Mouse (Mus musculus) monocyte, adult 2 months (primary cell): Measurements from ENCODE around the gene Hnrnpdl.

ENCODE experiments used
- DNase-seq, 2 experiments: peaks; one replicate each; pipeline ENCODE4 v3.0.0; 2022; ENCODE audit warnings: low spot score in 2 of 2, low read depth in 1 of 2

Gene Hnrnpdl

GRCm38 (mm10) chr5:100047871-100048270 lies 8.4 kb upstream of the Hnrnpdl start:
- no peak for DNase-seq

- no peak for DNase-seq
These were observed 7.7 kb upstream of the Hnrnpdl start for GRCm38 (mm10) chr5:100047143-100047640.

- DNase-seq: no peak
These were observed 6.6 kb upstream of the Hnrnpdl start for GRCm38 (mm10) chr5:100046096-100046495.

- DNase-seq: no peak
These were observed 5.2 kb upstream of the Hnrnpdl start for GRCm38 (mm10) chr5:100044621-100045020.

- no peak for DNase-seq
These were observed 4.6 kb upstream of the Hnrnpdl start for GRCm38 (mm10) chr5:100044030-100044429.

- DNase-seq: no peak
These were observed 3.9 kb upstream of the Hnrnpdl start for GRCm38 (mm10) chr5:100043361-100043760.

GRCm38 (mm10) chr5:100042467-100042866 lies 3.0 kb upstream of the Hnrnpdl start:
- no peak for DNase-seq

GRCm38 (mm10) chr5:100041272-100041671 lies 1.8 kb upstream of the Hnrnpdl start:
- no peak for DNase-seq

- peak in 1 of 2 experiments; percentile 45 for DNase-seq
These were observed 869 bp upstream of the Hnrnpdl start for GRCm38 (mm10) chr5:100040281-100040784.

GRCm38 (mm10) chr5:100038714-100039601 lies 506 bp downstream of the Hnrnpdl start:
- DNase-seq: peak; percentile 94 to 98

- peak; percentile 40 to 73 for DNase-seq
These were observed 1.3 kb downstream of the Hnrnpdl start for GRCm38 (mm10) chr5:100037965-100038713.

- DNase-seq: no peak
These were observed 2.8 kb downstream of the Hnrnpdl start for GRCm38 (mm10) chr5:100036681-100037080.

- DNase-seq: no peak
These were observed 3.5 kb downstream of the Hnrnpdl start for GRCm38 (mm10) chr5:100035950-100036349.

- no peak for DNase-seq
These were observed 6.8 kb downstream of the Hnrnpdl start for GRCm38 (mm10) chr5:100032646-100033045.

- no peak for DNase-seq
These were observed 7.4 kb downstream of the Hnrnpdl start for GRCm38 (mm10) chr5:100032107-100032506.

GRCm38 (mm10) chr5:100030069-100030468 lies 9.4 kb downstream of the Hnrnpdl start:
- no peak for DNase-seq

- no peak for DNase-seq
These were observed 14.6 kb downstream of the Hnrnpdl start for GRCm38 (mm10) chr5:100024868-100025267.

- DNase-seq: no peak
These were observed 15.1 kb downstream of the Hnrnpdl start for GRCm38 (mm10) chr5:100024403-100024802.

- DNase-seq: no peak
These were observed 19.4 kb downstream of the Hnrnpdl start for GRCm38 (mm10) chr5:100020089-100020488.

GRCm38 (mm10) chr5:100012599-100012998 lies 26.9 kb downstream of the Hnrnpdl start:
- DNase-seq: no peak

GRCm38 (mm10) chr5:100008485-100008884 lies 31.0 kb downstream of the Hnrnpdl start:
- DNase-seq: no peak

GRCm38 (mm10) chr5:100007040-100007375 lies 32.5 kb downstream of the Hnrnpdl start:
- DNase-seq: no peak
